Comparison of ENCODE assay signal across 24 mouse cellular contexts in genomic region chr12:73824828-73825227, GRCm38 (mm10).
A peak's percentile ranks its signal among the peaks of the same experiment; 100 is the strongest.
DNase-seq lines count a peak whose midpoint lies in the region; ATAC-seq and TF ChIP-seq lines count a peak whose summit lies in the region.
"Had no signal": no experiment of that assay in that cellular context is flagged by ENCODE, and none has a peak within 500 bp of the region (broad histone marks: within the 10 kb centered on the region; RNA-seq: fewer than 3 reads in every experiment).

No protein-coding gene starts in this region.

- no peak overlapping the region for H3K9ac ChIP-seq in lung, embryonic 14.5 days
- no peak overlapping the region for H3K9ac ChIP-seq in lung, embryonic 16.5 days (ENCODE audit: low read length)
- H3K9ac ChIP-seq in midbrain, embryonic 11.5 days (ENCODE audit: low read length) = no peak overlapping the region
- no peak overlapping the region for H3K9ac ChIP-seq in midbrain, embryonic 14.5 days (replicated peaks; ENCODE audit: low read length)
- H3K9ac ChIP-seq: embryonic facial prominence, embryonic 12.5 days; forebrain, embryonic 13.5 days; forebrain, embryonic 15.5 days had no signal

- H3K27ac ChIP-seq in lung, embryonic 14.5 days (ENCODE audit: low read depth) = no peak overlapping the region
- H3K27ac ChIP-seq in lung, embryonic 16.5 days (ENCODE audit: low read length) = no peak overlapping the region
- H3K27ac ChIP-seq in midbrain, embryonic 11.5 days (ENCODE audit: low read depth, low read length) = no peak overlapping the region
- no peak overlapping the region for H3K27ac ChIP-seq in midbrain, embryonic 14.5 days (replicated peaks; ENCODE audit: low read depth, low read length)
- H3K27ac ChIP-seq: embryonic facial prominence, embryonic 10.5 days; embryonic facial prominence, embryonic 12.5 days; forebrain, embryonic 13.5 days; forebrain, embryonic 15.5 days had no signal

- H3K4me1 ChIP-seq in lung, embryonic 14.5 days (ENCODE audit: insufficient read depth) = no peaks in the 10 kb centered on the region
- no peaks in the 10 kb centered on the region for H3K4me1 ChIP-seq in lung, embryonic 16.5 days (replicated peaks; ENCODE audit: control insufficient read depth, insufficient read depth, low read length)
- no peaks in the 10 kb centered on the region for H3K4me1 ChIP-seq in midbrain, embryonic 11.5 days (ENCODE audit: control insufficient read depth, insufficient read depth, low read length)
- no peaks in the 10 kb centered on the region for H3K4me1 ChIP-seq in midbrain, embryonic 14.5 days (ENCODE audit: control insufficient read depth, insufficient read depth, low read length)
- H3K4me1 ChIP-seq: embryonic facial prominence, embryonic 10.5 days; embryonic facial prominence, embryonic 12.5 days; forebrain, embryonic 13.5 days; forebrain, embryonic 15.5 days had no signal

- WGBS in lung, embryonic 14.5 days = 42% methylated on average over 1 of the region's 1 CpGs
- 42% methylated on average over 1 of the region's 1 CpGs for WGBS in lung, embryonic 16.5 days
- WGBS in midbrain, embryonic 11.5 days = 79% methylated on average over 1 of the region's 1 CpGs
- WGBS in midbrain, embryonic 14.5 days = 71% methylated on average over 1 of the region's 1 CpGs

- peak; percentile 51 for DNase-seq in lung, embryonic 14.5 days
- no peak for DNase-seq in lung, postnatal 10 days
- DNase-seq in lung, postnatal 25 days (ENCODE audit: low spot score) = no peak
- peak; percentile 49 for DNase-seq in midbrain, embryonic 11.5 days (ENCODE audit: low spot score, missing footprints)
- DNase-seq in midbrain, embryonic 14.5 days = no peak
- DNase-seq: adrenal gland, adult 8-10 months; adrenal gland, postnatal 14 days; adrenal gland, postnatal 36 days; B cell, adult 2 months; cerebellum, adult 11-12 months; cerebellum, adult 2 months; cerebellum, adult 9-10 months; cerebellum, postnatal 10 days; cerebellum, postnatal 25 days had no signal

- TF ChIP-seq CTCF in lung, embryonic 14.5 days (IDR thresholded peaks at IDR 0.05; ENCODE audit: low read depth) = no peak

- no peak overlapping the region for H3K4me3 ChIP-seq in lung, embryonic 14.5 days (ENCODE audit: low read depth, low read length)
- no peak overlapping the region for H3K4me3 ChIP-seq in lung, embryonic 16.5 days (ENCODE audit: low read length)
- H3K4me3 ChIP-seq in midbrain, embryonic 11.5 days (ENCODE audit: low read depth, low read length) = no peak overlapping the region
- no peak overlapping the region for H3K4me3 ChIP-seq in midbrain, embryonic 14.5 days (replicated peaks; ENCODE audit: low read depth, low read length)
- H3K4me3 ChIP-seq: embryonic facial prominence, embryonic 10.5 days; embryonic facial prominence, embryonic 12.5 days; forebrain, embryonic 13.5 days; forebrain, embryonic 15.5 days had no signal

- no peaks in the 10 kb centered on the region for H3K9me3 ChIP-seq in lung, embryonic 14.5 days (ENCODE audit: low read depth, low read length)
- H3K9me3 ChIP-seq in lung, embryonic 16.5 days (ENCODE audit: control insufficient read depth, low read length) = no peaks in the 10 kb centered on the region
- H3K9me3 ChIP-seq in midbrain, embryonic 11.5 days (ENCODE audit: control insufficient read depth, low read length) = no peaks in the 10 kb centered on the region
- H3K9me3 ChIP-seq in midbrain, embryonic 14.5 days (ENCODE audit: control insufficient read depth, low read length) = no peaks in the 10 kb centered on the region
- H3K9me3 ChIP-seq: embryonic facial prominence, embryonic 10.5 days; embryonic facial prominence, embryonic 12.5 days; forebrain, embryonic 13.5 days; forebrain, embryonic 15.5 days; G1E had no signal

- H3K4me2 ChIP-seq in lung, embryonic 14.5 days = no peak overlapping the region
- H3K4me2 ChIP-seq in lung, embryonic 16.5 days (ENCODE audit: low read depth, low read length) = no peak overlapping the region
- no peak overlapping the region for H3K4me2 ChIP-seq in midbrain, embryonic 11.5 days
- no peak overlapping the region for H3K4me2 ChIP-seq in midbrain, embryonic 14.5 days (ENCODE audit: low read length)
- H3K4me2 ChIP-seq: embryonic facial prominence, embryonic 12.5 days; forebrain, embryonic 13.5 days; forebrain, embryonic 15.5 days had no signal

- ATAC-seq in lung, embryonic 14.5 days (ENCODE audit: insufficient read depth) = peak; percentile 44; the same call in 1 of the 2 replicates
- peak; percentile 74 for ATAC-seq in lung, embryonic 16.5 days (ENCODE audit: low read depth)
- no peak for ATAC-seq in midbrain, embryonic 11.5 days (ENCODE audit: low FRiP score)
- no peak for ATAC-seq in midbrain, embryonic 14.5 days (ENCODE audit: low FRiP score, low TSS enrichment)
- ATAC-seq: activated CD4-positive, CD25-positive, alpha-beta regulatory T cell, adult 4 months; CD4-positive, CD25-positive, alpha-beta regulatory T cell, adult 4 months; forebrain, embryonic 13.5 days; forebrain, embryonic 15.5 days; Patski had no signal

- no peaks in the 10 kb centered on the region for H3K36me3 ChIP-seq in lung, embryonic 14.5 days (ENCODE audit: insufficient read depth)
- no peaks in the 10 kb centered on the region for H3K36me3 ChIP-seq in lung, embryonic 16.5 days (ENCODE audit: control insufficient read depth, insufficient read depth, low read length)
- H3K36me3 ChIP-seq in midbrain, embryonic 11.5 days (ENCODE audit: control insufficient read depth, insufficient read depth, low read length) = no peaks in the 10 kb centered on the region
- no peaks in the 10 kb centered on the region for H3K36me3 ChIP-seq in midbrain, embryonic 14.5 days (ENCODE audit: control insufficient read depth, insufficient read depth, low read length)
- H3K36me3 ChIP-seq: embryonic facial prominence, embryonic 10.5 days; embryonic facial prominence, embryonic 12.5 days; forebrain, embryonic 15.5 days; G1E had no signal

- H3K27me3 ChIP-seq in lung, embryonic 14.5 days (ENCODE audit: insufficient read depth, low read length) = no peaks in the 10 kb centered on the region
- no peaks in the 10 kb centered on the region for H3K27me3 ChIP-seq in lung, embryonic 16.5 days (ENCODE audit: control insufficient read depth, insufficient read depth, low read depth, low read length)
- no peaks in the 10 kb centered on the region for H3K27me3 ChIP-seq in midbrain, embryonic 11.5 days (ENCODE audit: control insufficient read depth, insufficient read depth, low read length)
- no peaks in the 10 kb centered on the region for H3K27me3 ChIP-seq in midbrain, embryonic 14.5 days (ENCODE audit: control insufficient read depth, insufficient read depth, low read length)
- H3K27me3 ChIP-seq: CH12.LX; embryonic facial prominence, embryonic 12.5 days; forebrain, embryonic 13.5 days; forebrain, embryonic 15.5 days; Patski had no signal

Comparison
In these comparisons a context has a peak if more than half of its experiments do, and no peak if none do; other contexts are left out.
1. DNase-seq: peak in lung, embryonic 14.5 days (single experiment) and midbrain, embryonic 11.5 days (single experiment); none in lung, postnatal 10 days (single experiment), lung, postnatal 25 days (single experiment) and midbrain, embryonic 14.5 days (single experiment).
2. ATAC-seq: peak in lung, embryonic 14.5 days (single experiment) and lung, embryonic 16.5 days (single experiment); none in midbrain, embryonic 11.5 days (single experiment) and midbrain, embryonic 14.5 days (single experiment).